In genomic region chr11:106215450-106215859, GRCm38 (mm10) we compare ENCODE assay signal across 8 mouse cellular contexts. TPM values are rescaled to one million over a fixed set of nuclear protein-coding genes. Genes with fewer than 3 reads are reported as not detected.
DNase-seq lines count a peak whose midpoint lies in the region; ATAC-seq and TF ChIP-seq lines count a peak whose summit lies in the region.

No protein-coding gene starts in this region.

- no peak for DNase-seq in heart, adult 2 months
- no peak for DNase-seq in heart, postnatal 4 days
- no peak for DNase-seq in forebrain, postnatal 0 days
- DNase-seq in adrenal gland, postnatal 14 days: no peak
- no peak for DNase-seq in natural killer cell, adult 2 months (ENCODE audit: low spot score in 2 of 2)
- DNase-seq in thymus, postnatal 14 days: no peak

- peak overlapping the region; percentile 69 for H3K4me3 ChIP-seq in heart, adult 2 months
- H3K4me3 ChIP-seq in ES-Bruce4 (ENCODE audit: low read depth, low read length) (peak overlapping the region; percentile 79), macrophage (ENCODE audit: inconsistent target) (peak overlapping the region; percentile 88)
- H3K4me3 ChIP-seq in forebrain, postnatal 0 days (ENCODE audit: low read depth, low read length): peak overlapping the region; percentile 92

- no peak for TF ChIP-seq EP300 in heart, adult 2 months (IDR thresholded peaks at IDR 0.05; ENCODE audit: insufficient read depth, low read depth, low read length)
- no peak for TF ChIP-seq EP300 in ES-Bruce4 (IDR thresholded peaks at IDR 0.05; ENCODE audit: insufficient read depth, low read depth, low read length)

- no peak for ATAC-seq in forebrain, postnatal 0 days

- no peaks in the 10 kb centered on the region for H3K27me3 ChIP-seq in heart, adult 2 months (ENCODE audit: control insufficient read depth, insufficient read depth, low read length)
- no peaks in the 10 kb centered on the region for H3K27me3 ChIP-seq in ES-Bruce4 (ENCODE audit: control insufficient read depth, insufficient read depth, low read length, poor library complexity, severe bottlenecking)
- no peaks in the 10 kb centered on the region for H3K27me3 ChIP-seq in forebrain, postnatal 0 days (ENCODE audit: insufficient read depth, low read length)

- TF ChIP-seq CTCF in heart, adult 2 months (IDR thresholded peaks at IDR 0.05): no peak
- no peak for TF ChIP-seq CTCF in ES-Bruce4 (IDR thresholded peaks at IDR 0.05; ENCODE audit: low read depth, low read length)
- no peak for TF ChIP-seq CTCF in forebrain, postnatal 0 days (IDR thresholded peaks at IDR 0.05; ENCODE audit: low read depth)

- peak overlapping the region; percentile 92 for H3K27ac ChIP-seq in heart, adult 2 months
- H3K27ac ChIP-seq in ES-Bruce4 (ENCODE audit: insufficient read depth, low read length) (0 out of 2 replicates have a peak overlapping the region, but pooled peaks have one; percentile 8), macrophage (peak overlapping the region; percentile 90)
- H3K27ac ChIP-seq in forebrain, postnatal 0 days (ENCODE audit: low read depth, low read length): peak overlapping the region; percentile 97; the same call in 1 of the 2 replicates

- H3K4me1 ChIP-seq in heart, adult 2 months (ENCODE audit: control insufficient read depth, insufficient read depth, low read length): peaks cover 7% of the 10 kb centered on the region
- peaks cover 3% of the 10 kb centered on the region for H3K4me1 ChIP-seq in ES-Bruce4 (ENCODE audit: control insufficient read depth, insufficient read depth, low read length)
- peaks cover 16% of the 10 kb centered on the region for H3K4me1 ChIP-seq in forebrain, postnatal 0 days (ENCODE audit: insufficient read depth)

- H3K9ac ChIP-seq in heart, adult 2 months (ENCODE audit: low read depth, low read length): peak overlapping the region; percentile 90; the same call in 1 of the 2 replicates
- peak overlapping the region; percentile 95 for H3K9ac ChIP-seq in ES-Bruce4 (ENCODE audit: low read depth, poor library complexity, severe bottlenecking)
- peak overlapping the region; percentile 99 for H3K9ac ChIP-seq in forebrain, postnatal 0 days

- no peaks in the 10 kb centered on the region for H3K9me3 ChIP-seq in ES-Bruce4 (replicated peaks; ENCODE audit: control insufficient read depth, insufficient read depth, low read length, poor library complexity, severe bottlenecking)
- H3K9me3 ChIP-seq in forebrain, postnatal 0 days (ENCODE audit: low read length): no peaks in the 10 kb centered on the region

- intact Hi-C loops in heart, adult 2 months (cut with DNase I): no loop called here

- H3K36me3 ChIP-seq in heart, adult 2 months (ENCODE audit: control insufficient read depth, insufficient read depth, low read length): peaks cover 14% of the 10 kb centered on the region
- peaks cover 15% of the 10 kb centered on the region for H3K36me3 ChIP-seq in ES-Bruce4 (ENCODE audit: control insufficient read depth, insufficient read depth, low read length, poor library complexity, severe bottlenecking)
- peaks cover 20% of the 10 kb centered on the region for H3K36me3 ChIP-seq in forebrain, postnatal 0 days (ENCODE audit: insufficient read depth)
- H3K36me3 ChIP-seq in macrophage (ENCODE audit: inconsistent target): peaks cover 25% of the 10 kb centered on the region; the same call in 1 of the 2 replicates

- H3K4me2 ChIP-seq in forebrain, postnatal 0 days (ENCODE audit: low read depth): peak overlapping the region; percentile 65

- TF ChIP-seq POLR2A in heart, adult 2 months (IDR thresholded peaks at IDR 0.05; ENCODE audit: insufficient read depth, low read depth, low read length): no peak
- TF ChIP-seq POLR2A in ES-Bruce4 (IDR thresholded peaks at IDR 0.05; ENCODE audit: insufficient read depth, low read length): no peak

- WGBS in heart, adult 2 months: 8% methylated on average over 7 of the region's 7 CpGs
- WGBS in forebrain, postnatal 0 days: 29% methylated on average over 7 of the region's 7 CpGs
- 10% methylated on average over 7 of the region's 7 CpGs for WGBS in macrophage (ENCODE audit: missing documents)

- peaks cover 3% of the 10 kb centered on the region for H3K79me2 ChIP-seq in heart, adult 2 months (replicated peaks; ENCODE audit: control insufficient read depth, insufficient read depth, low read length)
- peaks cover 74% of the 10 kb centered on the region for H3K79me2 ChIP-seq in macrophage (ENCODE audit: inconsistent target)

RNA-seq across cellular contexts. Expression of gene Ccdc47, which starts 0.7 kb away (rescaled TPM):
- total RNA-seq in heart, adult 2 months (2021): 10 to 100 TPM; 78.1 to 82.2 TPM
- 23.7 and 47.4 TPM in 2 replicates for polyA plus RNA-seq in heart, adult 2 months (2012; rRNA removed)
- total RNA-seq in heart, postnatal 4 days (2021): 10 to 100 TPM; 75.3 to 77.2 TPM
- polyA plus RNA-seq in ES-Bruce4 (2011; ENCODE audit: insufficient read depth, insufficient read length, low read depth, missing spikeins) (93.2 and 119 TPM in 2 replicates), macrophage (2018) (46.7 to 77.0 TPM (median 51.2 TPM) in 3 replicates)
- 29.4 and 41.0 TPM in 2 replicates for total RNA-seq in forebrain, postnatal 0 days (2014; rRNA removed)
- 71.8 and 90.1 TPM in 2 replicates for polyA plus RNA-seq in forebrain, postnatal 0 days (2015; fragmentation: Nextera tagmentation; extraction: Ambion mirVana)
- 10 to 100 TPM in 22 of 26 experiments, 1 to 10 TPM in 4; 5.3 to 78.0 (median 33.0) TPM for total RNA-seq in macrophage (2018; cell fraction: chromatin; rRNA removed)
- total RNA-seq in macrophage (2018; cell fraction: cytosol; rRNA removed): 10 to 100 TPM; 29.0 to 52.5 (median 39.9) TPM
- total RNA-seq in macrophage (2018; cell fraction: nucleus; rRNA removed): 10 to 100 TPM; 15.7 to 75.5 (median 39.3) TPM
- total RNA-seq in adrenal gland, postnatal 14 days (2021): 116 and 120 TPM in 2 replicates

RNA-seq across cellular contexts. Expression of gene Ddx42, which starts 1.3 kb away (rescaled TPM):
- 10 to 100 TPM; 23.5 to 27.5 TPM for total RNA-seq in heart, adult 2 months (2021)
- polyA plus RNA-seq in heart, adult 2 months (2012; rRNA removed): 6.0 and 11.9 TPM in 2 replicates
- total RNA-seq in heart, postnatal 4 days (2021): 10 to 100 TPM; 42.8 to 44.2 TPM
- 73.2 and 75.4 TPM in 2 replicates for polyA plus RNA-seq in ES-Bruce4 (2011; ENCODE audit: insufficient read depth, insufficient read length, low read depth, missing spikeins)
- 58.8 and 76.3 TPM in 2 replicates for total RNA-seq in forebrain, postnatal 0 days (2014; rRNA removed)
- 49.5 and 62.2 TPM in 2 replicates for polyA plus RNA-seq in forebrain, postnatal 0 days (2015; fragmentation: Nextera tagmentation; extraction: Ambion mirVana)
- 100 to 1,000 TPM in 12 of 26 experiments, 10 to 100 TPM in 14; 64.6 to 125 (median 96.0) TPM for total RNA-seq in macrophage (2018; cell fraction: chromatin; rRNA removed)
- total RNA-seq in macrophage (2018; cell fraction: cytosol; rRNA removed): 10 to 100 TPM; 36.8 to 55.2 (median 45.6) TPM
- total RNA-seq in macrophage (2018; cell fraction: nucleus; rRNA removed): 100 to 1,000 TPM in 2 of 26 experiments, 10 to 100 TPM in 24; 50.1 to 107 (median 73.8) TPM
- polyA plus RNA-seq in macrophage (2018): 37.1 to 61.7 TPM (median 46.9 TPM) in 3 replicates
- total RNA-seq in adrenal gland, postnatal 14 days (2021): 51.5 and 59.9 TPM in 2 replicates

RNA-seq across cellular contexts. Expression of gene Strada, which starts 13.5 kb away (rescaled TPM):
- 1 to 10 TPM; 6.2 to 7.0 TPM for total RNA-seq in heart, adult 2 months (2021)
- polyA plus RNA-seq in heart, adult 2 months (2012; rRNA removed): 16.9 and 21.8 TPM in 2 replicates
- total RNA-seq in heart, postnatal 4 days (2021): 10 to 100 TPM; 12.5 to 13.4 TPM
- polyA plus RNA-seq in ES-Bruce4 (2011; ENCODE audit: insufficient read depth, insufficient read length, low read depth, missing spikeins): 29.8 and 34.2 TPM in 2 replicates
- 23.4 and 34.8 TPM in 2 replicates for total RNA-seq in forebrain, postnatal 0 days (2014; rRNA removed)
- polyA plus RNA-seq in forebrain, postnatal 0 days (2015; fragmentation: Nextera tagmentation; extraction: Ambion mirVana): 20.0 and 23.7 TPM in 2 replicates
- 10 to 100 TPM in 25 of 26 experiments, 1 to 10 TPM in 1; 8.7 to 65.3 (median 43.8) TPM for total RNA-seq in macrophage (2018; cell fraction: chromatin; rRNA removed)
- 10 to 100 TPM; 11.8 to 22.8 (median 17.2) TPM for total RNA-seq in macrophage (2018; cell fraction: cytosol; rRNA removed)
- 10 to 100 TPM in 25 of 26 experiments, 1 to 10 TPM in 1; 7.9 to 65.0 (median 30.0) TPM for total RNA-seq in macrophage (2018; cell fraction: nucleus; rRNA removed)
- 14.5 to 19.3 TPM (median 18.7 TPM) in 3 replicates for polyA plus RNA-seq in macrophage (2018)
- 12.1 and 12.5 TPM in 2 replicates for total RNA-seq in adrenal gland, postnatal 14 days (2021)

RNA-seq across cellular contexts. Expression of gene Ftsj3, which starts 40.4 kb away (rescaled TPM):
- 10 to 100 TPM; 20.2 to 21.6 TPM for total RNA-seq in heart, adult 2 months (2021)
- 10.2 and 15.2 TPM in 2 replicates for polyA plus RNA-seq in heart, adult 2 months (2012; rRNA removed)
- 10 to 100 TPM; 28.4 to 29.8 TPM for total RNA-seq in heart, postnatal 4 days (2021)
- polyA plus RNA-seq in ES-Bruce4 (2011; ENCODE audit: insufficient read depth, insufficient read length, low read depth, missing spikeins): 139 and 156 TPM in 2 replicates
- 40.2 and 62.7 TPM in 2 replicates for total RNA-seq in forebrain, postnatal 0 days (2014; rRNA removed)
- 29.0 and 29.7 TPM in 2 replicates for polyA plus RNA-seq in forebrain, postnatal 0 days (2015; fragmentation: Nextera tagmentation; extraction: Ambion mirVana)
- total RNA-seq in macrophage (2018; cell fraction: chromatin; rRNA removed): 10 to 100 TPM; 12.5 to 98.5 (median 42.7) TPM
- 10 to 100 TPM; 16.7 to 29.2 (median 23.6) TPM for total RNA-seq in macrophage (2018; cell fraction: cytosol; rRNA removed)
- 10 to 100 TPM; 12.8 to 74.4 (median 20.4) TPM for total RNA-seq in macrophage (2018; cell fraction: nucleus; rRNA removed)
- 20.8 to 53.8 TPM (median 38.8 TPM) in 3 replicates for polyA plus RNA-seq in macrophage (2018)
- 66.1 and 77.0 TPM in 2 replicates for total RNA-seq in adrenal gland, postnatal 14 days (2021)

RNA-seq across cellular contexts. Expression of gene Psmc5, which starts 40.5 kb away (rescaled TPM):
- total RNA-seq in heart, adult 2 months (2021): 100 to 1,000 TPM in 1 of 2 experiments, 10 to 100 TPM in 1; 91.8 to 104 TPM
- polyA plus RNA-seq in heart, adult 2 months (2012; rRNA removed): 54.5 and 83.5 TPM in 2 replicates
- total RNA-seq in heart, postnatal 4 days (2021): 100 to 1,000 TPM; 112 TPM
- polyA plus RNA-seq in ES-Bruce4 (2011; ENCODE audit: insufficient read depth, insufficient read length, low read depth, missing spikeins) (170 and 188 TPM in 2 replicates), macrophage (2018) (96.6 to 162 TPM (median 102 TPM) in 3 replicates)
- total RNA-seq in forebrain, postnatal 0 days (2014; rRNA removed): 108 and 114 TPM in 2 replicates
- polyA plus RNA-seq in forebrain, postnatal 0 days (2015; fragmentation: Nextera tagmentation; extraction: Ambion mirVana): 258 and 270 TPM in 2 replicates
- 10 to 100 TPM in 25 of 26 experiments, 1 to 10 TPM in 1; 8.8 to 57.4 (median 35.8) TPM for total RNA-seq in macrophage (2018; cell fraction: chromatin; rRNA removed)
- total RNA-seq in macrophage (2018; cell fraction: cytosol; rRNA removed): 100 to 1,000 TPM in 15 of 26 experiments, 10 to 100 TPM in 11; 79.1 to 159 (median 115) TPM
- 10 to 100 TPM; 25.2 to 96.9 (median 53.1) TPM for total RNA-seq in macrophage (2018; cell fraction: nucleus; rRNA removed)
- total RNA-seq in adrenal gland, postnatal 14 days (2021): 141 and 146 TPM in 2 replicates

Comparison
In these comparisons a context has a peak if more than half of its experiments do, and no peak if none do; other contexts are left out.
1. H3K27ac ChIP-seq: peak in every context shown above with its lines; median percentile 97 in forebrain, postnatal 0 days; 92 in heart, adult 2 months; 90 in macrophage; 8 in ES-Bruce4.